Mouse (Mus musculus) gastrocnemius, adult 2 months (tissue): ENCODE measurements around the gene Nemf. TPM values are rescaled to one million over a fixed set of nuclear protein-coding genes. Genes with fewer than 3 reads are reported as not detected.

Experiments used
- DNase-seq: peaks from one replicate; pipeline ENCODE4 v3.0.0; 2022
- H3K27ac ChIP-seq: fragments of 200-600 bp; 2 replicates; pipeline ENCODE4 v1.8.1; 2022; ENCODE audit warnings: mild to moderate bottlenecking
- H3K4me3 ChIP-seq: fragments of 200-600 bp; 2 replicates; pipeline ENCODE4 v1.8.1; 2022; ENCODE audit warnings: mild to moderate bottlenecking, moderate library complexity
- CTCF ChIP-seq: fragments of 200-600 bp; IDR thresholded peaks from 2 replicates; pipeline ENCODE4 v1.8.1; 2022; ENCODE audit warnings: antibody characterized with exemption, mild to moderate bottlenecking, moderate library complexity
- intact Hi-C: fragments of 180-260 bp; cut with DNase I; formaldehyde crosslinking; loops from one replicate; pipeline ENCODE4 v1.15.1; 2025
- total RNA-seq, 2 experiments: library from RNA; stranded (reverse); gene quantifications; 2 replicates each; pipeline ENCODE4 v1.2.3; 2021

Gene Nemf
- total RNA-seq, 2 experiments from 2014 or later: 23.1 to 23.6 TPM

- H3K27ac ChIP-seq: no peak overlapping the region
- peak; percentile 33 for DNase-seq
- intact Hi-C loops: no loop called here
- peak; percentile 73 for TF ChIP-seq CTCF
- no peak overlapping the region for H3K4me3 ChIP-seq
Measured at GRCm38 (mm10) chr12:69333547-69333946, 23.4 kb downstream of the Nemf start.

- intact Hi-C loops: no loop called here
- H3K4me3 ChIP-seq: no peak overlapping the region
- no peak for TF ChIP-seq CTCF
- no peak for DNase-seq
- no peak overlapping the region for H3K27ac ChIP-seq
Measured at GRCm38 (mm10) chr12:69332147-69332546, 24.8 kb downstream of the Nemf start.

GRCm38 (mm10) chr12:69331187-69331586, 25.8 kb downstream of the Nemf start:
- H3K4me3 ChIP-seq: no peak overlapping the region
- TF ChIP-seq CTCF: no peak
- DNase-seq: no peak
- H3K27ac ChIP-seq: no peak overlapping the region
- intact Hi-C loops: no loop called here

GRCm38 (mm10) chr12:69318431-69318830, 38.5 kb downstream of the Nemf start:
- intact Hi-C loops: no loop called here
- no peak for TF ChIP-seq CTCF
- no peak for DNase-seq
- no peak overlapping the region for H3K4me3 ChIP-seq
- no peak overlapping the region for H3K27ac ChIP-seq

- no peak for TF ChIP-seq CTCF
Measured at GRCm38 (mm10) chr12:69309659-69310058, 47.3 kb downstream of the Nemf start.

GRCm38 (mm10) chr12:69306333-69306732, 50.6 kb downstream of the Nemf start:
- Histone ChIP-seq H3K4me3 (no peak overlapping the region), H3K27ac (no peak overlapping the region)
- no peak for DNase-seq
- intact Hi-C loops: loop anchor here (5.0 kb wide), 1 partner anchor 36 kb away; no protein-coding TSS in a partner anchor
- TF ChIP-seq CTCF: no peak

More at GRCm38 (mm10) chr12:69309659-69310058, 47.3 kb downstream of the Nemf start:
- H3K4me3 ChIP-seq: no peak overlapping the region
- no peak overlapping the region for H3K27ac ChIP-seq
- DNase-seq: no peak
- intact Hi-C loops: loop anchor here (5.0 kb wide), 1 partner anchor 33 kb away; no protein-coding TSS in a partner anchor

- intact Hi-C loops: no loop called here
- H3K4me3 ChIP-seq: no peak overlapping the region
- DNase-seq: no peak
- no peak for TF ChIP-seq CTCF
- H3K27ac ChIP-seq: no peak overlapping the region
Measured at GRCm38 (mm10) chr12:69304051-69304450, 52.9 kb downstream of the Nemf start.

- no peak for TF ChIP-seq CTCF
- intact Hi-C loops: no loop called here
Measured at GRCm38 (mm10) chr12:69302171-69302570, 54.8 kb downstream of the Nemf start.

GRCm38 (mm10) chr12:69300391-69300790, 56.6 kb downstream of the Nemf start:
- Histone ChIP-seq H3K4me3 (no peak overlapping the region), H3K27ac (no peak overlapping the region)
- intact Hi-C loops: no loop called here
- no peak for TF ChIP-seq CTCF
- no peak for DNase-seq

More at GRCm38 (mm10) chr12:69302171-69302570, 54.8 kb downstream of the Nemf start:
- DNase-seq: no peak
- H3K27ac ChIP-seq: no peak overlapping the region
- H3K4me3 ChIP-seq: no peak overlapping the region

- TF ChIP-seq CTCF: no peak
- intact Hi-C loops: loop anchor here (5.0 kb wide), 1 partner anchor 103 kb away; the partner anchor contains the start of genes Dnaaf2 and Gm49383
Measured at GRCm38 (mm10) chr12:69299831-69300230, 57.1 kb downstream of the Nemf start.

GRCm38 (mm10) chr12:69299231-69299630, 57.7 kb downstream of the Nemf start:
- peak overlapping the region; percentile 44 for H3K4me3 ChIP-seq
- no peak for TF ChIP-seq CTCF
- peak overlapping the region; percentile 50 for H3K27ac ChIP-seq
- intact Hi-C loops: loop anchor here (5.0 kb wide), 1 partner anchor 102 kb away; the partner anchor contains the start of genes Dnaaf2 and Gm49383
- peak; percentile 62 for DNase-seq

More at GRCm38 (mm10) chr12:69299831-69300230, 57.1 kb downstream of the Nemf start:
- no peak overlapping the region for H3K4me3 ChIP-seq
- H3K27ac ChIP-seq: peak overlapping the region; percentile 50; the same call in 1 of the 2 replicates
- DNase-seq: no peak

GRCm38 (mm10) chr12:69298281-69298680, 58.7 kb downstream of the Nemf start:
- intact Hi-C loops: loop anchor here (5.0 kb wide), 1 partner anchor 101 kb away; the partner anchor contains the start of genes Dnaaf2 and Gm49383

GRCm38 (mm10) chr12:69297411-69298150, 59.4 kb downstream of the Nemf start:
- H3K4me3 ChIP-seq: peak overlapping the region; percentile 93
- TF ChIP-seq CTCF: no peak
- H3K27ac ChIP-seq: peak overlapping the region; percentile 97
- DNase-seq: no peak
- intact Hi-C loops: loop anchor here (5.0 kb wide), 1 partner anchor 100 kb away; the partner anchor contains the start of genes Dnaaf2 and Gm49383

More at GRCm38 (mm10) chr12:69298281-69298680, 58.7 kb downstream of the Nemf start:
- peak overlapping the region; percentile 40; the same call in 1 of the 2 replicates for H3K27ac ChIP-seq
- peak overlapping the region; percentile 93 for H3K4me3 ChIP-seq
- no peak for TF ChIP-seq CTCF
- no peak for DNase-seq
